Mouse (Mus musculus) embryonic facial prominence, embryonic 15.5 days (tissue): Measurements from ENCODE around the gene Dvl3. TPM values are rescaled to one million over a fixed set of nuclear protein-coding genes. Genes with fewer than 3 reads are reported as not detected.
A peak's percentile ranks its signal among the peaks of the same experiment; 100 is the strongest.
"Not testable (repeated sequence)": the region's sequence is repeated elsewhere in the genome, so short reads cannot be mapped to it uniquely, and the experiment has no call there.

ENCODE experiments used
- ATAC-seq: fragments of 200-750 bp; cut with Nextera tagmentation; 2 replicates; pipeline ENCODE4 v1.8.0; 2017; ENCODE audit warnings: low read depth, moderate TSS enrichment; ENCODE audit not compliant: insufficient number of reproducible peaks, low FRiP score, low TSS enrichment
- H3K27ac ChIP-seq: fragments of 300-500 bp; sonication (generic); replicated peaks from 2 replicates; pipeline ENCODE4 v1.5.1; 2015; ENCODE audit warnings: mild to moderate bottlenecking, inconsistent platforms
- H3K27me3 ChIP-seq: fragments of 300-500 bp; sonication (generic); 2 replicates; pipeline ENCODE4 v1.6.1; 2015; ENCODE audit warnings: inconsistent platforms
- H3K36me3 ChIP-seq: fragments of 300-500 bp; sonication (generic); 2 replicates; pipeline ENCODE4 v1.6.1; 2015; ENCODE audit warnings: mild to moderate bottlenecking, inconsistent platforms
- H3K4me1 ChIP-seq: fragments of 300-500 bp; sonication (generic); 2 replicates; pipeline ENCODE4 v1.6.1; 2015; ENCODE audit warnings: inconsistent platforms
- H3K4me2 ChIP-seq: fragments of 300-500 bp; sonication (generic); replicated peaks from 2 replicates; pipeline ENCODE4 v1.6.1; 2015; ENCODE audit warnings: mild to moderate bottlenecking, inconsistent platforms
- H3K4me3 ChIP-seq: fragments of 300-500 bp; sonication (generic); replicated peaks from 2 replicates; pipeline ENCODE4 v1.5.1; 2015; ENCODE audit warnings: mild to moderate bottlenecking, inconsistent platforms
- H3K9ac ChIP-seq: fragments of 300-500 bp; sonication (generic); 2 replicates; pipeline ENCODE4 v1.6.1; 2015; ENCODE audit warnings: inconsistent platforms
- H3K9me3 ChIP-seq: fragments of 300-500 bp; sonication (generic); replicated peaks from 2 replicates; pipeline ENCODE4 v1.6.1; 2016; ENCODE audit warnings: inconsistent platforms
- WGBS: fragments of 180-500 bp; shearing (Covaris S2); methylation state at CpG from one replicate; pipeline ENCODE4 v1.1.7; 2015; 5-methylcytosine and 5-hydroxymethylcytosine counted together
- polyA plus RNA-seq: library from polyadenylated mRNA; unstranded; fragments of >200 nt; fragmentation: Nextera tagmentation; extraction: Ambion mirVana; gene quantifications from 2 replicates; pipeline ENCODE4 v1.2.1, GENCODE M21; 2015

Gene Dvl3
- polyA plus RNA-seq, 1 experiment from 2014 or later: 31.0 TPM

GRCm38 (mm10) chr16:20481746-20482145 is 35.0 kb upstream of the Dvl3 start:
- Histone ChIP-seq H3K9me3 (no peaks in the 10 kb centered on the region), H3K27me3 (no peaks in the 10 kb centered on the region), H3K9ac (no peak overlapping the region), H3K4me3 (no peak overlapping the region), H3K36me3 (no peaks in the 10 kb centered on the region), H3K4me1 (no peaks in the 10 kb centered on the region), H3K27ac (no peak overlapping the region), H3K4me2 (no peak overlapping the region)
- ATAC-seq: no peak
- 35% methylated on average over 2 of the region's 2 CpGs for WGBS

- H3K27me3 ChIP-seq, H3K4me2 ChIP-seq, H3K9ac ChIP-seq, H3K4me1 ChIP-seq, H3K4me3 ChIP-seq, H3K9me3 ChIP-seq, H3K36me3 ChIP-seq, ATAC-seq, H3K27ac ChIP-seq: not testable (repeated sequence)
- 87% methylated on average over 7 of the region's 7 CpGs for WGBS
These were observed 33.1 kb upstream of the Dvl3 start for GRCm38 (mm10) chr16:20483716-20484115.

DNA sequence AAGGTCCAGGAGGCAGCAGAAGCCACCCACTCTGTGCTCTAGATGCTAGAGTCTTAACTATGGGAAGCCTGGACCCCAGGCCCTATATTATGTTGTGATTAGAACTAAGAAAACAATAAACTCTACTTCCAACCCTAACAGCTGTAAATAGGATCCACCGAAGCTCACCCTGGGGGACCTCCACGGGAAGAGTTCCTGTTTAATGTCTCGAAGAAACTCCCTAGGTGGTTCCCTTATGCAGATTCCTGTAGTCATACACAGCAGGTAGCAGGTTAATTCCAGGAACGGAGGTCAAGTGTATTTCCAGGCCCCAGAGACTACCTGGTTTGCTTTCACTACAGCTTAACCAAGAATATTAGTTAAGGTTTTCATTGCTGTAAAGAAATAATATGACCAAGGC is 31.7 kb upstream of the Dvl3 start:
- H3K9me3 ChIP-seq: no peaks in the 10 kb centered on the region
- H3K4me3 ChIP-seq: no peak overlapping the region
- WGBS: 48% methylated on average over 4 of the region's 4 CpGs
- H3K9ac ChIP-seq: no peak overlapping the region
- H3K27ac ChIP-seq: no peak overlapping the region
- H3K36me3 ChIP-seq: no peaks in the 10 kb centered on the region
- no peak for ATAC-seq
- H3K27me3 ChIP-seq: no peaks in the 10 kb centered on the region
- H3K4me2 ChIP-seq: no peak overlapping the region
- no peaks in the 10 kb centered on the region for H3K4me1 ChIP-seq

- no peak overlapping the region for H3K9ac ChIP-seq
- no peaks in the 10 kb centered on the region for H3K27me3 ChIP-seq
- no peaks in the 10 kb centered on the region for H3K9me3 ChIP-seq
- H3K4me2 ChIP-seq: no peak overlapping the region
- ATAC-seq: no peak
- no peak overlapping the region for H3K4me3 ChIP-seq
- 59% methylated on average over 3 of the region's 3 CpGs for WGBS
- no peaks in the 10 kb centered on the region for H3K4me1 ChIP-seq
- no peaks in the 10 kb centered on the region for H3K36me3 ChIP-seq
- no peak overlapping the region for H3K27ac ChIP-seq
These were observed 30.7 kb upstream of the Dvl3 start for GRCm38 (mm10) chr16:20486048-20486447.

- Histone ChIP-seq H3K4me1 (no peaks in the 10 kb centered on the region), H3K27me3 (no peaks in the 10 kb centered on the region), H3K9me3 (no peaks in the 10 kb centered on the region), H3K36me3 (no peaks in the 10 kb centered on the region), H3K4me2 (no peak overlapping the region), H3K9ac (no peak overlapping the region), H3K27ac (no peak overlapping the region), H3K4me3 (no peak overlapping the region)
- WGBS: 45% methylated on average over 1 of the region's 1 CpGs
- no peak for ATAC-seq
These were observed 28.6 kb upstream of the Dvl3 start for GRCm38 (mm10) chr16:20488151-20488550.

DNA sequence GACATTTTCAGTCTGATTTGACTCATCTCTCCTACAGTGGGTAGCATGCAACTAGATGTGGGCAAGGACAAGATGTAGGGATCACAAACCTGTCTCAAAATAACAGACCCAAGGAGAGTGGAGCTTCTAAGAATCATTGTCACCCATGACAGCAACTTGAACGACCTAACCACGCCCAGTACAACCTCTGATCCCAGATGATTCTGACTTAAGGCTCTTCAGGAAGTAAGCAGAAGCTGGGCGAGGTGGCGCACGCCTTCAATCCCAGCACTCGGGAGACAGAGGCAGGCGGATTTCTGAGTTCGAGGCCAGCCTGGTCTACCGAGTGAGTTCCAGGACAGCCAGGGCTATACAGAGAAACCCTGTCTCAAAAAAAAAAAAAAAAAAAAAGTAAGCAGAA is 28.0 kb upstream of the Dvl3 start:
- not testable (repeated sequence) for H3K9me3 ChIP-seq, ATAC-seq, H3K36me3 ChIP-seq, H3K9ac ChIP-seq, H3K27me3 ChIP-seq, H3K4me3 ChIP-seq, H3K27ac ChIP-seq, H3K4me2 ChIP-seq, H3K4me1 ChIP-seq
- WGBS: 80% methylated on average over 9 of the region's 9 CpGs

DNA sequence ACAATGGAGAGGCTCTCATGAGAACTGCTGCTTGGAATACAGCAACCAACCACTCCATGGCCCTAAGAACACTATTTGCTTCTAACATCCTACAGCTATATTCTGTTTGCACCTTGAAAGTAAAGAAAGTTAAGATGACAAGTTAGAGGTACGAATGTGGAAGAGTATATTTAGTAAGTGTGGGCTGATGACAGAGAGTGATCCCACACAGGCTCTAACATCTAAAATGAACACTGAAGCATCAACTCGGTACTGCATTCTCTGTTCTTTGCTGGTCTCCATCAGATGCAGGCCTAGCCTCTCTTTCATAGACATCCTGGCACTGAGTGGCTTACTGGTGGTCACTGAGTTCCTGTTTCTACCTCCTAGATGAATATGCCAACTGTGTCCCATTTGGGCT is 27.5 kb upstream of the Dvl3 start:
- Histone ChIP-seq H3K9me3 (no peaks in the 10 kb centered on the region), H3K27ac (no peak overlapping the region), H3K4me3 (no peak overlapping the region), H3K4me2 (no peak overlapping the region), H3K27me3 (no peaks in the 10 kb centered on the region), H3K4me1 (no peaks in the 10 kb centered on the region), H3K36me3 (no peaks in the 10 kb centered on the region), H3K9ac (no peak overlapping the region)
- ATAC-seq: no peak
- WGBS: 81% methylated on average over 2 of the region's 2 CpGs

DNA sequence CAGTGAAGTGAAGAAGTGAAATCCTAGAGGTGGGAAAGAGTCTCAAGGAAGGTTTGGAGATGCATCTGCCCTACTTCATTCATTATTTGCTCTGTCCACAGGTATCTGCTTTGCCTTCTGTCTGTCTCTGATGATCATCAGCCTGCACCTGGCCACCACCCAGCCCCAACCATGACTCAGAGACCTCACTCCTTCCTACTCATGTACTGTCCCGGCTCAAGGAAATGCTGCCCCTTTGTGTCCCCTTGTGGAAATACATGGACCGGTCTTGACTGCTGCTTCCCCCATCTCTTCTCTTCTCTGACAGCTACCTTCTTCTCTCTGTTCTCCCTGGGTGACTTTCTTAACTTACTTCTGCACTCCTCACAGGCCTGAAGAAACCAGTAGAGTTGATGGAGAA is 26.2 kb upstream of the Dvl3 start:
- Histone ChIP-seq H3K4me3 (no peak overlapping the region), H3K9me3 (no peaks in the 10 kb centered on the region), H3K27ac (no peak overlapping the region), H3K27me3 (no peaks in the 10 kb centered on the region), H3K4me2 (no peak overlapping the region), H3K4me1 (no peaks in the 10 kb centered on the region), H3K36me3 (no peaks in the 10 kb centered on the region), H3K9ac (no peak overlapping the region)
- no peak for ATAC-seq
- WGBS: 62% methylated on average over 2 of the region's 2 CpGs

GRCm38 (mm10) chr16:20491301-20491700 is 25.5 kb upstream of the Dvl3 start:
- H3K9me3 ChIP-seq: no peaks in the 10 kb centered on the region
- H3K36me3 ChIP-seq: no peaks in the 10 kb centered on the region
- no peak for ATAC-seq
- H3K27me3 ChIP-seq: no peaks in the 10 kb centered on the region
- H3K4me2 ChIP-seq: no peak overlapping the region
- H3K4me3 ChIP-seq: no peak overlapping the region
- WGBS: 56% methylated on average over 2 of the region's 2 CpGs
- no peak overlapping the region for H3K27ac ChIP-seq
- H3K9ac ChIP-seq: no peak overlapping the region
- no peaks in the 10 kb centered on the region for H3K4me1 ChIP-seq

DNA sequence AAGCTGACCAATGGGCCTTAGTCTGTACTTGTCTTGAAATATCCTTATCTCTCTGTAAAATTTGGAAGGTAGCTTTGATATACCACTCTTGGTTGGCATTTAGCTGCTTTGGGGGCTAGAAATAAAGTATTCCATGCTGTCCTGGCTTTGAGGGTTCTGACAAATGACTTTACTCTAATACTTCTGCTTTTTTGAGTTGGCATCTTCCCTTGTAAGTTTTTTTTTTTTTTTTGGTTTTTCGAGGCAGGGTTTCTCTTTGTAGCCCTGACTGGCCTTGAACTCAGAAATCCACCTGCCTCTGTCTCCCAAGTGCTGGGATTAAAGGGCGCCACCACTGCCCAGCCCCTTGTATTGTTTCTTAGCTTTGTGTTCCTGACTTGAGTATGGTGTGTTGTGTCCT is 23.3 kb upstream of the Dvl3 start:
- H3K36me3 ChIP-seq: no peaks in the 10 kb centered on the region
- H3K4me1 ChIP-seq: peaks cover 5% of the 10 kb centered on the region; the same call in 1 of the 2 replicates
- no peaks in the 10 kb centered on the region for H3K9me3 ChIP-seq
- no peaks in the 10 kb centered on the region for H3K27me3 ChIP-seq
- H3K4me3 ChIP-seq: no peak overlapping the region
- H3K4me2 ChIP-seq: no peak overlapping the region
- H3K9ac ChIP-seq: no peak overlapping the region
- ATAC-seq: no peak
- no peak overlapping the region for H3K27ac ChIP-seq
- 77% methylated on average over 2 of the region's 2 CpGs for WGBS

GRCm38 (mm10) chr16:20496671-20497600 is 19.8 kb upstream of the Dvl3 start:
- Histone ChIP-seq H3K36me3 (peaks cover 10% of the 10 kb centered on the region), H3K4me1 (peaks cover 13% of the 10 kb centered on the region), H3K4me2 (peak overlapping the region; percentile 60), H3K27me3 (no peaks in the 10 kb centered on the region), H3K4me3 (peak overlapping the region; percentile 39), H3K9ac (0 out of 2 replicates have a peak overlapping the region, but pooled peaks have one; percentile 2), H3K27ac (peak overlapping the region; percentile 68), H3K9me3 (no peaks in the 10 kb centered on the region)
- ATAC-seq: peak; percentile 45; the same call in 1 of the 2 replicates
- 14% methylated on average over 25 of the region's 25 CpGs for WGBS
